In the genomic region with DNA sequence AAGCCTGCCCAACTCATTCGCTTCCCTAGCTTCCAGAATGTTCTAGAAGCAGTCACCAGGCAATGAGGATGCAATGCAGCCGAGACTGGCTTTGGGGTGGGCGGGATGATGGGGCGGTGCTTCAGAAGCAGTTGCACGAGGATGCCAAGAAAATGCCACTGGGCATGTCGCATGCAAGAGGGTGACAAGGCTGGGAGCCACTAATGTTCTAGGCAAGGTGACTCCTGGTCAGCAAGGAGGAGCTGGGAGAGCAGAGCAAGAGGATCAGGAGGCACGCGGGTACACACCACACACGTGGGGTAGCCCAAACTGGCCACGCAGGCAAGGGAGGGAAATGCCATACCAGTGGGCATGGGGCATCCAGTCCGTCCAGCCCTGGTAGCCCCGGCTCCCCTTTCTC, we compare ENCODE assay signal across 28 mouse cellular contexts. TPM values are rescaled to one million over a fixed set of nuclear protein-coding genes. Genes with fewer than 3 reads are reported as not detected.
"Had no signal": no experiment of that assay in that cellular context is flagged by ENCODE, and none has a peak within 500 bp of the region (broad histone marks: within the 10 kb centered on the region; RNA-seq: fewer than 3 reads in every experiment).

No protein-coding gene starts in this region.

- H3K36me3 ChIP-seq: heart, embryonic 13.5 days; heart, embryonic 15.5 days; hindbrain, embryonic 10.5 days; hindbrain, embryonic 12.5 days; intestine, embryonic 15.5 days; limb, embryonic 10.5 days; limb, embryonic 12.5 days; liver, embryonic 13.5 days; liver, embryonic 15.5 days had no signal

- H3K9me3 ChIP-seq: heart, embryonic 13.5 days; heart, embryonic 15.5 days; hindbrain, embryonic 10.5 days; hindbrain, embryonic 12.5 days; intestine, embryonic 15.5 days; limb, embryonic 10.5 days; limb, embryonic 12.5 days; liver, embryonic 13.5 days; liver, embryonic 15.5 days had no signal

- H3K27me3 ChIP-seq: heart, embryonic 13.5 days; heart, embryonic 15.5 days; intestine, embryonic 15.5 days; limb, embryonic 12.5 days; liver, embryonic 13.5 days; liver, embryonic 15.5 days had no signal

- H3K4me2 ChIP-seq: heart, embryonic 11.5 days; heart, embryonic 13.5 days; heart, embryonic 15.5 days; hindbrain, embryonic 12.5 days; hindbrain, embryonic 14.5 days; intestine, embryonic 15.5 days; limb, embryonic 12.5 days; liver, embryonic 11.5 days; liver, embryonic 13.5 days; liver, embryonic 15.5 days had no signal

- H3K4me3 ChIP-seq: gastrocnemius, adult 2 months; heart, adult 2 months; heart, embryonic 13.5 days; heart, embryonic 15.5 days; hindbrain, embryonic 10.5 days; hindbrain, embryonic 12.5 days; intestine, embryonic 15.5 days; layer of hippocampus, adult 2 months; left cerebral cortex, adult 2 months; limb, embryonic 10.5 days; limb, embryonic 12.5 days; liver, embryonic 13.5 days; liver, embryonic 15.5 days had no signal

- H3K9ac ChIP-seq: heart, embryonic 13.5 days; heart, embryonic 15.5 days; hindbrain, embryonic 12.5 days; hindbrain, embryonic 14.5 days; intestine, embryonic 15.5 days; limb, embryonic 12.5 days; liver, embryonic 13.5 days; liver, embryonic 15.5 days had no signal

- H3K27ac ChIP-seq: gastrocnemius, adult 2 months; heart, adult 2 months; heart, embryonic 13.5 days; heart, embryonic 15.5 days; hindbrain, embryonic 10.5 days; hindbrain, embryonic 12.5 days; hindbrain, embryonic 14.5 days; intestine, embryonic 15.5 days; layer of hippocampus, adult 2 months; left cerebral cortex, adult 2 months; limb, embryonic 10.5 days; limb, embryonic 12.5 days; liver, embryonic 13.5 days; liver, embryonic 15.5 days had no signal

- H3K4me1 ChIP-seq: hindbrain, embryonic 12.5 days; liver, embryonic 13.5 days; liver, embryonic 15.5 days had no signal

- DNase-seq: gastrocnemius, adult 2 months; gastrocnemius, postnatal 10 days; gastrocnemius, postnatal 25 days; heart, postnatal 36 days; kidney, adult 18-20 months; kidney, adult 8-10 months; kidney, postnatal 10 days; kidney, postnatal 25 days; kidney, postnatal 4 days; liver; liver, embryonic 13.5 days had no signal

- ATAC-seq: hindbrain, embryonic 16.5 days; inflammation-experienced regulatory T-cells, adult 6 months; intestine, embryonic 15.5 days; intestine, postnatal 0 days had no signal

RNA-seq across cellular contexts. Expression of a gene that starts 58.3 kb away (rescaled TPM):
- polyA plus RNA-seq: inflammation-experienced regulatory T-cells, adult 6 months had no signal
